Mouse (Mus musculus): ENCODE results near the gene Mycbp2.

DNA sequence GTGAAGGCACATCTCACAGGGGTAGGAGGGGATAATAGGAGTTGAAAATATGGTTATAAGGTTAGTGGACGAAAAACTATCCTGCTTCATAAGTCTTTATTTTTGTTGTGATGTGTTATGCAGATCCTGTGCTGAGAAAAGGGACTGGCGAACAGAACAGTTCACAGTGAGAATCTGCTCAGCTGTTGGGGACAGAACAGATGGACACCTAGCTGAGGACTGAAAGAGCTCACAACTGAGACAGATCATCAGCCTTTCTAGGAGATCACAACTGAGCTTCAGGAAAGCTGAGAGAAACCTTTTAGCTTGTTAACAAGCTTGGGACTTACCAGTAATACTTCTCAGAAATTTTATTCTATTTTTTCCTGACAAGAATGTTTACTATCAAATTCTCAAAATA, 92.3 kb downstream of the Mycbp2 start:
- TF ChIP-seq CTCF (IDR thresholded peaks at IDR 0.05; ENCODE audit: control insufficient read depth, insufficient read depth, insufficient read length) (no peak), USF1 (IDR thresholded peaks at IDR 0.05; ENCODE audit: low read depth) (no peak), MYOD1 (IDR thresholded peaks at IDR 0.05; ENCODE audit: control insufficient read depth, insufficient read length, low read depth) (no peak)
